Mouse (Mus musculus) cerebellum, adult 2 months (tissue): ENCODE data around the gene Abcc5.

ENCODE experiments used
- CTCF ChIP-seq: fragments of 200-500 bp; IDR thresholded peaks from 2 replicates; pipeline ENCODE4 v1.5.1; 2011; ENCODE audit warnings: low read depth, mild to moderate bottlenecking, control low read depth, low read length, moderate library complexity, borderline replicate concordance; ENCODE audit not compliant: insufficient read depth
- POLR2A ChIP-seq: fragments of 200-500 bp; IDR thresholded peaks from 2 replicates; pipeline ENCODE4 v1.6.1; 2011; ENCODE audit warnings: low read length, control low read depth, borderline replicate concordance; ENCODE audit not compliant: insufficient read depth

- no peak for TF ChIP-seq CTCF
- no peak for TF ChIP-seq POLR2A
Observed at GRCm38 (mm10) chr16:20391753-20392152, 34.4 kb downstream of the Abcc5 start.
